Mouse (Mus musculus): ENCODE results near the gene Sp8. TPM values are rescaled to one million over a fixed set of nuclear protein-coding genes. Genes with fewer than 3 reads are reported as not detected.

Gene Sp8
- polyA plus RNA-seq, 1 experiment from 2014 or later: 0.03 TPM

DNA sequence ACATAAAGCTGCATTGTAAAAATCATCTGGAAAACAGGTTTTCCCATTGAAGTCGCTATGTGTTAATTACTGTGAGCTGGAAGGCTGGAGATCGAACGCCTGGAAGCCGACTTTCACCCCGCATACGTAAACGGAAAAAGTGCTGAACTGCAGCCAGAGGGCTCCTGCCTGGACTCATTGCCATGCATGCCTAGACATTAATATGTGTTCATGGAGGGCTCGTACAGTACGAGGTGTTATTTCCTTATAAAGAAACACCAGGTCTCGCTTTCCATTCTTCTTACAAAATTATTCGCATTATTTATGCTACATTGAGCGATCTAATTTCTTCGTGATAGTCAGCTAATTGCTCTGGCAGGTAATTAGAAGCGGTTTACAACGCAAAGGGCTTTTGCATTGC is 5.8 kb upstream of the Sp8 start:
- Histone ChIP-seq H3K4me3 (replicated peaks; ENCODE audit: low read length) (no peak overlapping the region), H3K27me3 (ENCODE audit: control insufficient read depth, insufficient read depth, low read length) (peaks cover 79% of the 10 kb centered on the region), H3K9me3 (replicated peaks; ENCODE audit: control insufficient read depth, low read length) (no peaks in the 10 kb centered on the region), H3K4me1 (ENCODE audit: control insufficient read depth, insufficient read depth, low read length) (peaks cover 8% of the 10 kb centered on the region; the same call in 1 of the 2 replicates), H3K9ac (ENCODE audit: low read length) (no peak overlapping the region), H3K27ac (ENCODE audit: low read length) (no peak overlapping the region), H3K4me2 (ENCODE audit: low read depth, low read length) (no peak overlapping the region), H3K36me3 (ENCODE audit: control insufficient read depth, insufficient read depth, low read length) (no peaks in the 10 kb centered on the region)
- 3% methylated on average over 15 of the region's 15 CpGs for WGBS
- ATAC-seq (ENCODE audit: insufficient read depth, low FRiP score): no peak

DNA sequence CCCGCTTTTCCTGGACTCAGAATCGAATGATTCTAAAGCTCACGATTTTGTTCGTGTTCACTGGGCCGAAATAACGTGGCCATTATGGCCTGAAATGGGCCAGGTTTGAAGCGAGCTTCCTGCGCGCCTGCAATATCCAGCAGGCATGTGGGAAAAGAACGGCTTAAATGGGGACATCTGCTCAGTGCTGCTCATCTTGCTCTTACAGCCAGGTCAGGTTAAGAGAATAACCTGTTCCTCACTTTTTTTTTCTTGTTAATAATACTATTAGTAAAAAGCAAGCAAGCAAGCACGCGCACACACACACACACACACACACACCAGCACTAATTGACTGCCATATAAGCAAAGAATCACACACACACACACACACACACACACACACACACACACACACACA is 5.3 kb upstream of the Sp8 start:
- 5% methylated on average over 12 of the region's 12 CpGs for WGBS
- Histone ChIP-seq H3K27me3 (ENCODE audit: control insufficient read depth, insufficient read depth, low read length) (peaks cover 82% of the 10 kb centered on the region), H3K27ac (ENCODE audit: low read length) (no peak overlapping the region), H3K9ac (ENCODE audit: low read length) (no peak overlapping the region), H3K4me3 (replicated peaks; ENCODE audit: low read length) (no peak overlapping the region), H3K9me3 (replicated peaks; ENCODE audit: control insufficient read depth, low read length) (no peaks in the 10 kb centered on the region), H3K4me2 (ENCODE audit: low read depth, low read length) (no peak overlapping the region), H3K36me3 (ENCODE audit: control insufficient read depth, insufficient read depth, low read length) (no peaks in the 10 kb centered on the region), H3K4me1 (ENCODE audit: control insufficient read depth, insufficient read depth, low read length) (peaks cover 8% of the 10 kb centered on the region; the same call in 1 of the 2 replicates)
- no peak for ATAC-seq (ENCODE audit: insufficient read depth, low FRiP score)

DNA sequence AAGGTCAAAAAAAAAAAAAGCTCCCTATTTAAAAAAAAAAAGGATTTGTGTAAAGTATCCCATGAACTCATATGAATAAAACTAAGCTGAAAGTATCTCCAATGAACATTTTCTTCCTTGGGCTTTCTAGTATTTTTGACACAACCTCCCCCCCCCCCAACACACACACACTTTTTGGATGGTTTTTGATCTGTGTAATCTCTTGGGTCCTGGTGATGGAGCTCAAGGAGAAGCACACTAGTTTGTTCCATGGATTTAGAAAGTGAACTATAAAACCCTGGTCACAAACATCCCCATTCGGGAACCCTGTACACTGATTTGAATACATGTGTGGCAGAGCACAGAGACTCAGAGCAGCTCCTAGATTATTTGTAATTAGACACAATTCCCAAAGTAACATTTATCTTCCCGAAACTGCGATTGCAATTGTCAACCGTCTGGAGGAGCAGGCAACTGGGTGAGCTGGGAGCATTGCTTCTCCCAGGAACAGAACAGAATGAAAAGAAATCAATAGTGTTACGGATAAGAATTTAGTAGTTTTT is 4.7 kb upstream of the Sp8 start:
- peaks cover 82% of the 10 kb centered on the region for H3K27me3 ChIP-seq (ENCODE audit: control insufficient read depth, insufficient read depth, low read length)
- no peaks in the 10 kb centered on the region for H3K9me3 ChIP-seq (replicated peaks; ENCODE audit: control insufficient read depth, low read length)
- no peaks in the 10 kb centered on the region for H3K36me3 ChIP-seq (ENCODE audit: control insufficient read depth, insufficient read depth, low read length)
- ATAC-seq (ENCODE audit: insufficient read depth, low FRiP score): no peak
- no peak overlapping the region for H3K27ac ChIP-seq (ENCODE audit: low read length)
- H3K9ac ChIP-seq (ENCODE audit: low read length): no peak overlapping the region
- WGBS: 6% methylated on average over 5 of the region's 5 CpGs
- H3K4me2 ChIP-seq (ENCODE audit: low read depth, low read length): no peak overlapping the region
- no peak overlapping the region for H3K4me3 ChIP-seq (replicated peaks; ENCODE audit: low read length)
- H3K4me1 ChIP-seq (ENCODE audit: control insufficient read depth, insufficient read depth, low read length): peaks cover 6% of the 10 kb centered on the region; the same call in 1 of the 2 replicates

DNA sequence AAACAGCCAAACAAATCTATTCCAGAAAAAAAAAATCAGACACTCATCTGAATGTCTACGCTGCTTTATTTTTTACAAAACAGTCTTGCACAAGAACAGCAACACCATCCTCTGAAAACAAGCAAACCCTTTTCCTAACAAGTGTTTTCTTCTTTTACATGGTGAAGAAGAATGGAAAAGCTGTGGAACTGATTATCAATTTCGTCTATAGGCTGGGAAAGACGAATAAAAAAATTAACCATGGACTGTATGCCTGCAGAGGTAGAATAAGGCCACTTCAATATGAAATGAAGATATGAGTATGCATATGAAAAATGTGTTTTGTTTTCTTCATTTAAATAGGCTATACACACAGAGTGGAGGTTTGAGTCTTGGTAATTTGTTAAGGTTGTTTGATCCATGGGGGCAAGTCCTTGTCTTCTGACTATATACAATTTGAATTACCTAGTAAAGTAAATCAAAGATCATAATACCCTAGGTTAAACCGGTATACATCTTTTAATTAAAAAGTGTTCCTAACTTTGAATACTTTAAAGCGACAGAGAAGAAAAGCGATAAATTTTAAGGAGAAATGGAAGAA is 4.1 kb upstream of the Sp8 start:
- Histone ChIP-seq H3K4me3 (replicated peaks; ENCODE audit: low read length) (no peak overlapping the region), H3K27me3 (ENCODE audit: control insufficient read depth, insufficient read depth, low read length) (peaks cover 82% of the 10 kb centered on the region), H3K36me3 (ENCODE audit: control insufficient read depth, insufficient read depth, low read length) (no peaks in the 10 kb centered on the region), H3K27ac (ENCODE audit: low read length) (no peak overlapping the region), H3K4me1 (ENCODE audit: control insufficient read depth, insufficient read depth, low read length) (peaks cover 4% of the 10 kb centered on the region), H3K4me2 (ENCODE audit: low read depth, low read length) (no peak overlapping the region), H3K9ac (ENCODE audit: low read length) (no peak overlapping the region), H3K9me3 (replicated peaks; ENCODE audit: control insufficient read depth, low read length) (no peaks in the 10 kb centered on the region)
- 8% methylated on average over 6 of the region's 6 CpGs for WGBS
- ATAC-seq (ENCODE audit: insufficient read depth, low FRiP score): no peak

DNA sequence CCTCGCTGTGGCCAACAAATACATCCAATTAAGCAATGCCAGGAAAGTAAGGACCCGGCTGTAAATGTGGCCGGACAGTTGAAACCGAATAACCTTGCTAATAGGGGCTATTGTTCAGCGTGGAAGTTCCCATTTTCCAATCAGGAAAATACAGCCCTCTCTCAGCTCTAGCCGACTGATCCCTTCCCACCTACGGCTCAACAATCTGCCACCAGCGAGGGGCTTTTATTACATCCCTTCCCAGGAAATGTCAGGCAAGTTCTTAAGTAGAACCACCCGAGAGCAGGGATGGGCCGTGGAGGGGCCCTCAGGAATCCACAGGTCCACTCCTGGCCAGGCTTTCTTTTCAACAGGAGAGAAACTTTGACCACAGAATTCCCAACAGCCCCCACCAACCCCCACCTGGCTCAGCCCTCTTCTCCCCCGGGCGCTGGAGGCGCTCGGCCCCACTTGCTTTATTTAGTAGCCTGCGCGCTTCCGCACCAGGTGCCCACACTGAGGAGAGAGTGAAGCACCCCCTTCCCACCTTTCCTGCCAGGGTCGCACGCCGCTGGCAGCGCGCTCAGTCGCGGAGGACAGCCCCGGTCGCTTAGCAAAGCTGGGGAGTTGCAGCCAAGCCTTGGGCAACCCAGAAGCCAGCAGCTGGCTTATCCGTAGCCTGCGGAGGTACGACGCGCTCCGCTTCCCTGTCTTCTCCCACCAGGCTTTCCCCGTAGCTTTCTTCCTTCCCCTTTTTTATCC is 3.3 kb upstream of the Sp8 start:
- H3K4me2 ChIP-seq (ENCODE audit: low read depth, low read length): no peak overlapping the region
- no peak overlapping the region for H3K9ac ChIP-seq (ENCODE audit: low read length)
- WGBS: 2% methylated on average over 33 of the region's 33 CpGs
- H3K4me1 ChIP-seq (ENCODE audit: control insufficient read depth, insufficient read depth, low read length): peaks cover 4% of the 10 kb centered on the region; the same call in 1 of the 2 replicates
- no peak for ATAC-seq (ENCODE audit: insufficient read depth, low FRiP score)
- H3K27ac ChIP-seq (ENCODE audit: low read length): no peak overlapping the region
- H3K36me3 ChIP-seq (ENCODE audit: control insufficient read depth, insufficient read depth, low read length): no peaks in the 10 kb centered on the region
- H3K9me3 ChIP-seq (replicated peaks; ENCODE audit: control insufficient read depth, low read length): no peaks in the 10 kb centered on the region
- no peak overlapping the region for H3K4me3 ChIP-seq (replicated peaks; ENCODE audit: low read length)
- H3K27me3 ChIP-seq (ENCODE audit: control insufficient read depth, insufficient read depth, low read length): peaks cover 84% of the 10 kb centered on the region

DNA sequence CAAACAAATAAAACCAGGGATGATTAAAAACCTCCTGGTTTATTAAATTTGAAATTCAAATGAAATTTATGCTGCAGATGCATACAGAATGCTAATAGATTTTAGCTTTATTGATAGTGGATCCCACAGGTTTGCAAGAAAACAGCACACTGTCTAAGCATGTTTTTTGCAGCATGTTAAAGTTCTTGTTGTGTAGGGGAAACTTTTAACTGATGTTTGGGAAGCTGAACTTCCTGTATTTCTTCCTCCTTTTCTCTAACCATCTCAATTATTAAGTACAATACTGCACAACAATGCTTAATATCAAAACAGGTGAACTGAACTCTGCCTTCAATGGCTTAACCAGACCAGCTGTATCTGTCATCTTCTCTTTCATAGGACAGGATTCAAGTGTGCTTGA is 2.0 kb upstream of the Sp8 start:
- Histone ChIP-seq H3K4me2 (ENCODE audit: low read depth, low read length) (no peak overlapping the region), H3K9ac (ENCODE audit: low read length) (no peak overlapping the region), H3K9me3 (replicated peaks; ENCODE audit: control insufficient read depth, low read length) (no peaks in the 10 kb centered on the region), H3K27me3 (ENCODE audit: control insufficient read depth, insufficient read depth, low read length) (peaks cover 83% of the 10 kb centered on the region), H3K4me1 (ENCODE audit: control insufficient read depth, insufficient read depth, low read length) (peaks cover 11% of the 10 kb centered on the region), H3K36me3 (ENCODE audit: control insufficient read depth, insufficient read depth, low read length) (no peaks in the 10 kb centered on the region), H3K27ac (ENCODE audit: low read length) (no peak overlapping the region), H3K4me3 (replicated peaks; ENCODE audit: low read length) (no peak overlapping the region)
- no peak for ATAC-seq (ENCODE audit: insufficient read depth, low FRiP score)

DNA sequence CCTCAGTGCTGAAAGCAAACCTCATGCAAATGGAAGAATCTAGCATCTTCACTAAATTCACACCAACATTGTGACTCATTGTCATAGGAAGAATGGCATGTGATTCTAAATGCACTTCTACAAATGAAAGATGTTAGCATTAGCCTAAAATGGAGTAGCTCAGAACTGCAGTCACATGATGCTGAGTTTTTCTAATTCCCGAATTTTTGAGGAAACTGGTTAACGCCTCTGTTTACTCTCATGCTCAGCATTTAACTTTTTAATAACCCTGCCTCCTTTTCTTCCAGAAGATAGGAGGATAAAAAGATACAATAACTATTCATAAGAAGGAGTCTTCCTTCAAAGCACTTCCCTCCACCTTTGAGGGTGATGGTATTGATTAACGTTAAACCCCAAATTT is 1.3 kb upstream of the Sp8 start:
- H3K4me2 ChIP-seq (ENCODE audit: low read depth, low read length): no peak overlapping the region
- no peak overlapping the region for H3K27ac ChIP-seq (ENCODE audit: low read length)
- 4% methylated on average over 3 of the region's 3 CpGs for WGBS
- no peak overlapping the region for H3K4me3 ChIP-seq (replicated peaks; ENCODE audit: low read length)
- no peaks in the 10 kb centered on the region for H3K36me3 ChIP-seq (ENCODE audit: control insufficient read depth, insufficient read depth, low read length)
- peaks cover 11% of the 10 kb centered on the region for H3K4me1 ChIP-seq (ENCODE audit: control insufficient read depth, insufficient read depth, low read length)
- peaks cover 85% of the 10 kb centered on the region for H3K27me3 ChIP-seq (ENCODE audit: control insufficient read depth, insufficient read depth, low read length)
- ATAC-seq (ENCODE audit: insufficient read depth, low FRiP score): no peak
- no peak overlapping the region for H3K9ac ChIP-seq (ENCODE audit: low read length)
- H3K9me3 ChIP-seq (replicated peaks; ENCODE audit: control insufficient read depth, low read length): no peaks in the 10 kb centered on the region

DNA sequence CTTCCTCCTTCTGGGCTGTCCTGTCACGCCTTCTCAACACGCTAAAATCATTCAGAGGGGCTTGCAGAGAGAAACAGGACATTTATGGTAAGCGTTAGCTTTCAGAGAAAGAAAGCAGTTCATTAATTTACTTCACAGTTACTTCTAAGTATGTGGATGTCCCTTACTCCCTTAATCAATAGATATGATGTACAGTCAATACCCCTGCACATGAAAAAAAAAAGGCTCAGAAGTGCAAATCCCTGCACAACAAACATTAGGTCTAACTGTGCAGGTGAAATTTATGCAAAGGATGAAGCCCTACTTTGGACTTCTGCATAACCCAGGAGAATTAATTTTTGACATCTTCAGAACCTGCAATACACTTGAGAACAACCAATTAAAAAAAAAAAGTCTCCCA is 778 bp upstream of the Sp8 start:
- Histone ChIP-seq H3K9ac (ENCODE audit: low read length) (no peak overlapping the region), H3K27ac (ENCODE audit: low read length) (no peak overlapping the region), H3K4me3 (replicated peaks; ENCODE audit: low read length) (no peak overlapping the region), H3K9me3 (replicated peaks; ENCODE audit: control insufficient read depth, low read length) (no peaks in the 10 kb centered on the region), H3K27me3 (ENCODE audit: control insufficient read depth, insufficient read depth, low read length) (peaks cover 85% of the 10 kb centered on the region), H3K4me1 (ENCODE audit: control insufficient read depth, insufficient read depth, low read length) (peaks cover 11% of the 10 kb centered on the region), H3K4me2 (ENCODE audit: low read depth, low read length) (no peak overlapping the region), H3K36me3 (ENCODE audit: control insufficient read depth, insufficient read depth, low read length) (no peaks in the 10 kb centered on the region)
- WGBS: 2% methylated on average over 3 of the region's 3 CpGs
- ATAC-seq (ENCODE audit: insufficient read depth, low FRiP score): no peak

DNA sequence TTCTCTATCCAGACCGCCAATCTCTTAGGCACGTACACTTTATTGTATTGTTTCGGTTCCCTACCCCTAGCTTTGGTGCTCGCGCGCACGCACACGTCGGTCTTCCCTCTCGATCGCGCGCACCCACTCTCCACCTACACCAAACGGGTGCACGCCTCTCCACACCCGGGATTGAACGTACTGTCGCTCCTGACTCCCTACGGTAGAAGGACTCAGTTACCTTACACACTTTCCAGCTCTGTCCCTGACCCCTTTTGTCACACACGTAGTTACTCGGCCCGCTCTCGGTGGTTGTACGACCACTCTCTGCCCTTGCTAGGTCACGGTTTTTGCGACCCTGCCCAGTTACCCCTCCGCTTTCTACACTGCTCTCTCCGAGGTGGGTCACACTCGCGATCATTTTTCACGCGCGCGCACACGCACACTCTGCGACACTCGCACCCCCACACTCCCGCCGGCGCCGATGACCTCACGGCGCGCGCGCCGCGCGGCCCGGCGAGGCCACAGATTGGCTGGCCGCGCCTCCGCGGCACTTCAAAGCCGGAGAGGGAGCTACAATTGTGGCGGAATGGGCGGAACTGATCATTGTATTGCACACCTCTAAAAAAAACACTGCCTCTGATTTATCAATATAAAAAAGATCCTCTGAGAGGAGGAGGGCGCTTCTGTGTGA is 656 bp downstream of the Sp8 start:
- under 1% methylated on average over 59 of the region's 59 CpGs for WGBS
- peak overlapping the region; percentile 31; the same call in 1 of the 2 replicates for H3K9ac ChIP-seq (ENCODE audit: low read length)
- no peaks in the 10 kb centered on the region for H3K36me3 ChIP-seq (ENCODE audit: control insufficient read depth, insufficient read depth, low read length)
- ATAC-seq (ENCODE audit: insufficient read depth, low FRiP score): peak; percentile 19; the same call in 1 of the 2 replicates
- peaks cover 11% of the 10 kb centered on the region for H3K4me1 ChIP-seq (ENCODE audit: control insufficient read depth, insufficient read depth, low read length)
- H3K27me3 ChIP-seq (ENCODE audit: control insufficient read depth, insufficient read depth, low read length): peaks cover 81% of the 10 kb centered on the region
- H3K4me3 ChIP-seq (replicated peaks; ENCODE audit: low read length): peak overlapping the region; percentile 47
- peak overlapping the region; percentile 85 for H3K4me2 ChIP-seq (ENCODE audit: low read depth, low read length)
- H3K9me3 ChIP-seq (replicated peaks; ENCODE audit: control insufficient read depth, low read length): no peaks in the 10 kb centered on the region
- no peak overlapping the region for H3K27ac ChIP-seq (ENCODE audit: low read length)
